Mouse (Mus musculus) adrenal gland, postnatal 10 days (tissue): ENCODE data around the gene A730009L09Rik. TPM values are rescaled to one million over a fixed set of nuclear protein-coding genes. Genes with fewer than 3 reads are reported as not detected.

Experiments used
- DNase-seq: peaks from one replicate; pipeline ENCODE4 v3.0.0; 2021; ENCODE audit warnings: mixed read lengths
- long read RNA-seq, 2 experiments: library from polyadenylated mRNA; stranded (forward); transcript quantifications; one replicate each; pipeline ENCODE4 v2.0.0; 2021
- total RNA-seq, 2 experiments: library from RNA; stranded (reverse); gene quantifications; 2 replicates each; pipeline ENCODE4 v1.2.3; 2021

Gene A730009L09Rik
- total RNA-seq, result not detected
- long read RNA-seq, experiment 1, result 0 reads
- long read RNA-seq, experiment 2, result 0 reads

DNA sequence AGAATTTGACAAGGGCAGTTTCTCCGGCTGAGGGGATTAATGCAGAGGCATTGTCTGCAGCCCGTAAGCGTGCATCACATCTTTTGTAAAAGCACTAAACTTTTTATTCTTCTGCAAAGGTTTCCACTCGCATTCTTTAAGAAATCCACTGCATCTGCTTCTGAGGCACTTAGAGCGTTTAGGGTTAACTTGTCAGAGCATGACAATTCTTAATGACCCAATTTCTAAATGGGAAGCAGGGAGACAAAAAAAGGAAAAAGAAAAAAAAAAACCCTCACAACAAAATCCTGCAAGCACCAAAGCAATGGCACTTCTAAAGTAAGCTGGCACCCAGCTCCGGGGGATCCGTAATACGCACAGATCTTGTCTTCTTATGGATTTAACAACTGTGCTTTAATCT, at the start of gene A730009L09Rik:
TSS of gene A730009L09Rik (plus strand) at position 301 of the 400 bp plus-strand sequence.
- DNase-seq, result no peak

GRCm38 (mm10) chr16:84465581-84466165, 49.2 kb upstream of the A730009L09Rik start:
- DNase-seq, result no peak

GRCm38 (mm10) chr16:84468898-84469297, 46.0 kb upstream of the A730009L09Rik start:
- DNase-seq, result no peak

GRCm38 (mm10) chr16:84469994-84470393, 44.9 kb upstream of the A730009L09Rik start:
- no peak for DNase-seq

- DNase-seq, result no peak
Observed at GRCm38 (mm10) chr16:84473406-84473805, 41.5 kb upstream of the A730009L09Rik start.

GRCm38 (mm10) chr16:84474712-84475111, 40.2 kb upstream of the A730009L09Rik start:
- DNase-seq, result no peak

GRCm38 (mm10) chr16:84476948-84477347, 38.0 kb upstream of the A730009L09Rik start:
- no peak for DNase-seq

DNA sequence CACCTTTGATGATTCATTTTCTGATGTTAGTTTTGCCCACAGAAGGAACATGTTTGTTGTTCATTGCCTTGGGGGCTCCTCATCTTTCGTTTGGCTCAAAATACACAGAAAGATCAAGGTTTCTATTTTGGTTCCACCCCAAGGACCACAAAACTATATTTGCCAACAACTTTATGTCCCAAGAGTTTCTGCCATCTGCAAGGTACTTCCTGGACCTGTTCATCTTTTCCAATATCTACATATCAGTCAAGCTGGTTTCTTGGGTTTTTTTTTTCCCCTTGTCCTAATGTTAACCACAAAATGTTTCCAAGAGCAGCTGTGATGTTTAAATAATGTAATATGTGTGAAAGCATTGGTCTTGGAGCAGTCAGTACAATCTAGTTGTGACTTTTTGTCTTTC, 37.4 kb upstream of the A730009L09Rik start:
- no peak for DNase-seq

DNA sequence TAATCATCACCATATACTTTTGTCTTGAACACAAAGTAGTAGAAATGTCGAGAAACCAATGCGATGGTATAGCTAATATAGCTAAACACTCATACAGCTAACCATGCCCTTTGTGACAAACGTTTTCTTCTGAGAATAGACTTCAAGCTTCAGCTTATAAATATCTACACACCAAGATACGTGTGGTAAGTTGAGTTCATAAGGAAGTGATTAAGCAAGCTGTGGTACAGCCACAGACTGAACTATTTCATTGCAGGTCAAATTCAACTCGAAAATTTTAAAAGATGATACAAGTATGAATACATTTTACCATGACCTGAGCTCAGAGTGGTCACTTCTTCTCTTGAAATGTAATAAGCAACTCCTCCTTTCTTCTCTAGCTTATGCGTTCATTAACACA, 37.0 kb upstream of the A730009L09Rik start:
- no peak for DNase-seq

DNA sequence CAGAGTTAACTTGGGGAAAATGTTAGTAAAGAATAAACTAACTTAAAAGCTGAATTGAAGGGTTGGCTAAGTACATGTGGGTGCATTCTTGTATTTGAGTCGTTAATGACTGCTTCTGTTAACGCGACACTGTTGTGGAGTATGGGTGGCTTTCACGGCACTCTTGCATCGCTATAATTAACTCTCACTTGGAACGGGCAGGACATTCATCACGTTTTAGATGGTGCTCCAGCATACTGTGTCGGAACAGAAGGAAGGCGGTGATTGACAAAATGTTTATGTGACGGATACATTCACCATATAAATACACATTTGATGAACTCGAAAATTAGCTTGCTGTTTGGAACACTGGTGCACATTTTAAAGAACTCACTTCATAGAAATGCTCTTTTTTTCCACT, 29.0 kb upstream of the A730009L09Rik start:
- DNase-seq, result no peak

- DNase-seq, result no peak
Observed at GRCm38 (mm10) chr16:84494818-84495217, 20.1 kb upstream of the A730009L09Rik start.

DNA sequence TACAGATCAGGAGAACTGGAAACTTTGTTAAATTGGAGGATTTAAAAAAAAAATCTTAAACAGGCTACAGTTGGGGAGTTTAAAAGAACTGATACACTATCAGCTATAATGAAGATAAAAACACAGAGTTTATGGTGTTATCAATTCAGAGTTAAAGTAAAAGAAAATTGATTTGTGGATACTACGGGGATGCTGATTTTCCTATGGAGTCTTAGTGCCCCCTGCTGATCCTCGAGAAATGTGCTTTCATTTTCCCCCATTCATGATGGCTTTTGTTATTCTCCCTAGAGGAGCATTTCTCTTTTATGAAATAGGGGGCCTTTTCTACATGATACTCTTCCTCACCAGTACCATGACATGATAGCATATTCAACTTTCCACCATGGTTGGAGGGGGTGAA, 19.5 kb upstream of the A730009L09Rik start:
- DNase-seq, result peak; percentile 35

- no peak for DNase-seq
Observed at GRCm38 (mm10) chr16:84507681-84508080, 7.2 kb upstream of the A730009L09Rik start.

DNA sequence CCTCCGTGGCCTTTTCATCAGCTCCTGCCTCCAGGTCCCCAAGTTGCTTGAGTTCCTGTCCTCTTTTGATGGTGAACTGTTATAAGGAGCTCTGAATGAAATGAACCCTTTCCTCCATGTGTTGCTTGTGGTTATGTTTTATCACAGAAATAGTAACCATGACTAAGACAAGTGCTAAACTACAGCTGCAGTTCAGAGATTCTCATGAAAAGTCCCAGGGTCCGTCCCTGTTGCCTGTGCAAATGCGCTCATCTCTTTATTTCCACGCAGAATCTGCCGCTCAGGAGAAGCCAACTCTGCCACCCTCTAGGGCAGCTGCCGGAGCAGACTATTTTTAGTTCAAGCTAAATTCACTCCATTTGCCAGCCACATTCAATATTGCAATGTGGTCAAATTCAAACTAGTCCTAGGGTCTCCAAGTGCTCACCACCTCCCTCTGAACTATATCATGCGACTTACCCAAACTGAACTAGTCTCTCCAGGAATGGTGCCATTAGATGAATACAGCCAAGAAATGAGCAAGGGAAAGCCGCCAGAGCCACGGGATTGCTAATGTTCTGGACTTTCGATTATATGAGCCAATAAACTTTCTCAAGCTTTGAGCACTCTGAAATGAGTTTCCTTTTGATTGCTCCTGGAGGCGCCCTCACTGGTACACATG, 7.2 kb downstream of the A730009L09Rik start:
- peak; percentile 23 for DNase-seq

DNA sequence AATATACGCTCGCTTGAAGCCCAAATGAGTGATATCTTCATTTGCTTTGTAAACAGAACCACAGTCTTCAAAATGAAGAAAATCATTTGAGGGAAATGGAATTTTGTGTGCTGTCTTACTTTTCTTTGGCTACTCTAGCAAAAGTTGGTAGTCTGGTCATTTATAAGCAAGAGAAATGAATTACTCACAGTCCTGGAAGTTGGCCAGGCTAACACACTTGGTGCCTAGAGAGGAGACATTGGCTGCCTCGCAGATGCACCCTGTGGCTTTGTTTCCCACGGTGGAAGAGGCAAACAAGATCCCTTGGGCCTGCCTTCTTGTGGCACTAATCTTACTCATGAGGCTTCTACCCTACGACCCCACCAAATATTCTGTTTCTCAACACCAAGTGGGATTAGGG, 8.1 kb downstream of the A730009L09Rik start:
- DNase-seq, result no peak

- DNase-seq, result peak; percentile 75
Observed at GRCm38 (mm10) chr16:84527375-84527774, 12.5 kb downstream of the A730009L09Rik start.

GRCm38 (mm10) chr16:84532803-84533202, 17.9 kb downstream of the A730009L09Rik start:
- no peak for DNase-seq

GRCm38 (mm10) chr16:84546059-84546458, 31.1 kb downstream of the A730009L09Rik start:
- no peak for DNase-seq

- peak; percentile 19 for DNase-seq
Observed at GRCm38 (mm10) chr16:84549122-84549521, 34.2 kb downstream of the A730009L09Rik start.

GRCm38 (mm10) chr16:84550445-84550844, 35.5 kb downstream of the A730009L09Rik start:
- no peak for DNase-seq

DNA sequence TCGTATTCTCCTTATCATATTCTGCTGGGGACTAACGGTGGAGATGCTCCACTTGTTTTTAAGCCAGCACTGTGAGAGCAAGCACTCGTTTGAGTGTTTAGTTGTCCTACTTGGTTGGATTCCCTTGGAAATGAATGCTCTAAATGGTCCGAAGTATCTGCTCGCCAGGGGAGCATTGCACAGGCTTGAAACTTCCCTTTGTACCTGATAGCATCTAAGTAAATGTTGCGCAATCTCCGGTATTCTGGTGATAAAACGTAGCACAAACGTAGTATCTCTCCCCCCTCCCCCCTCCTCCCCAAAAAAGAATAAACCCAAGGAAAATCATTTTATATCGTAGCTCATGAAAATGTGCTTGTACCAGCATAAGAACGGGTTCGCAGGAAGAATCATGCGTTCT, 39.1 kb downstream of the A730009L09Rik start:
- DNase-seq, result no peak

DNA sequence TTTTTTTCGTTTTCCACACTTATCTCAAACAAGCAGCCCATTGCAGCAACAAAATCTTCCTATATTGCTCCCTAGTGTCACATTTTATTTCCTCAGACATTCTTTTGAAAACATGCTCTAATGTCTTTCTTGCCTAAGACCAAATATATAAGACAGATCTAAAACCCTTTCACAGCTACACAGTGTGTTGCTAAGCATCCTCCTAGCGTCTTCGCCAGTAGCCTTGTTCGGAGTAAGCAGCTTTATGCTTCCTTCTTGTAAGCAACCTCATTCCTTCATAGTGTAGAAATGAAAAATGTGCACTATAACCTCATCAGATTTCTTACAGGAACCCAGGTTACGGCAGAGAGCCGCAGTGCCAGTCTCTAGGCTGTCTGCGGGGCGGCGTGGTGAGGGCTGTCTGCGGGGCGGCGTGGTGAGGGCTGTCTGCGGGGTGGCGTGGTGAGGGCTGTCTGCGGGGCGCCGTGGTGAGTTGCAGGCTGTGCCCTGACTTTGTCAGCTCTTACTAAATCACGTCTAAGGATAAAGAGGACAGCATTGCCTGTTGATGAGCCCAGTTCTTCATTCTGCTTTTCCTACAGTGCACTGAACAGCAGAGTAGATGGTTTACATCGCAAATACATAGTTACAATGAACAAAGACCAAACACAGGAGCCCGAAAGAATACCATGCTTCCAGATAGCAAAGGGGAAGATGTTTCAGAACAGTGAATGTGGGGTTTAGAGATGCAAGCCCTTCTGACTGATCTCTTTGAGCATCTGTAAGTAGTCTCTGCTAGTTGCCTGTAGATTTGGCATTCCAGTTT, 43.4 kb downstream of the A730009L09Rik start:
- no peak for DNase-seq
